Mouse (Mus musculus) limb, embryonic 10.5 days (tissue): ENCODE data around the gene Bdh1. TPM values are rescaled to one million over a fixed set of nuclear protein-coding genes. Genes with fewer than 3 reads are reported as not detected.

Experiments used
- DNase-seq: peaks from one replicate; pipeline ENCODE4 v3.0.0-alpha.2; 2017; ENCODE audit warnings: low spot score
- H3K27ac ChIP-seq: fragments of 300-500 bp; sonication (generic); 2 replicates; pipeline ENCODE4 v1.5.1; 2016; ENCODE audit warnings: mild to moderate bottlenecking
- H3K27me3 ChIP-seq: fragments of 300-500 bp; sonication (generic); 2 replicates; pipeline ENCODE4 v1.6.1; 2016; ENCODE audit warnings: low read depth, mild to moderate bottlenecking; ENCODE audit not compliant: poor library complexity, severe bottlenecking
- H3K36me3 ChIP-seq: fragments of 300-500 bp; sonication (generic); 2 replicates; pipeline ENCODE4 v1.6.1; 2016; ENCODE audit warnings: mild to moderate bottlenecking, moderate library complexity
- H3K4me1 ChIP-seq: fragments of 300-500 bp; sonication (generic); 2 replicates; pipeline ENCODE4 v1.6.1; 2016
- H3K4me3 ChIP-seq: fragments of 300-500 bp; sonication (generic); 2 replicates; pipeline ENCODE4 v1.5.1; 2016; ENCODE audit warnings: mild to moderate bottlenecking, moderate library complexity
- H3K9me3 ChIP-seq: fragments of 300-500 bp; sonication (generic); replicated peaks from 2 replicates; pipeline ENCODE4 v1.6.1; 2016; ENCODE audit warnings: mild to moderate bottlenecking
- WGBS: fragments of 180-500 bp; shearing (Covaris S2); methylation state at CpG from one replicate; pipeline ENCODE4 v1.1.7; 2016; 5-methylcytosine and 5-hydroxymethylcytosine counted together
- polyA plus RNA-seq: library from polyadenylated mRNA; unstranded; fragments of >200 nt; fragmentation: Nextera tagmentation; extraction: Ambion mirVana; gene quantifications from 2 replicates; pipeline ENCODE4 v1.2.1, GENCODE M21; 2016

The Bdh1 gene
- polyA plus RNA-seq, 1 experiment from 2014 or later: 11.4 TPM

GRCm38 (mm10) chr16:31415885-31416450 is 6.1 kb upstream of the Bdh1 start:
- no peaks in the 10 kb centered on the region for H3K36me3 ChIP-seq
- no peaks in the 10 kb centered on the region for H3K27me3 ChIP-seq
- H3K27ac ChIP-seq: no peak overlapping the region
- 58% methylated on average over 9 of the region's 9 CpGs for WGBS
- no peak for DNase-seq
- no peaks in the 10 kb centered on the region for H3K9me3 ChIP-seq
- H3K4me1 ChIP-seq: no peaks in the 10 kb centered on the region
- no peak overlapping the region for H3K4me3 ChIP-seq

GRCm38 (mm10) chr16:31418704-31419103 is 3.4 kb upstream of the Bdh1 start:
- 81% methylated on average over 3 of the region's 3 CpGs for WGBS
- Histone ChIP-seq H3K4me3 (no peak overlapping the region), H3K27me3 (no peaks in the 10 kb centered on the region), H3K9me3 (no peaks in the 10 kb centered on the region), H3K36me3 (no peaks in the 10 kb centered on the region), H3K27ac (no peak overlapping the region), H3K4me1 (no peaks in the 10 kb centered on the region)
- DNase-seq: no peak

GRCm38 (mm10) chr16:31419457-31419856 is 2.6 kb upstream of the Bdh1 start:
- WGBS: 71% methylated on average over 5 of the region's 5 CpGs

GRCm38 (mm10) chr16:31422722-31423121 is 642 bp downstream of the Bdh1 start:
- H3K27ac ChIP-seq: no peak overlapping the region
- no peak overlapping the region for H3K4me3 ChIP-seq
- H3K27me3 ChIP-seq: peaks cover 19% of the 10 kb centered on the region
- no peak for DNase-seq
- H3K4me1 ChIP-seq: no peaks in the 10 kb centered on the region
- H3K9me3 ChIP-seq: no peaks in the 10 kb centered on the region
- 63% methylated on average over 1 of the region's 1 CpGs for WGBS
- H3K36me3 ChIP-seq: no peaks in the 10 kb centered on the region

More at GRCm38 (mm10) chr16:31419457-31419856, 2.6 kb upstream of the Bdh1 start:
- Histone ChIP-seq H3K27ac (no peak overlapping the region), H3K4me1 (no peaks in the 10 kb centered on the region), H3K4me3 (no peak overlapping the region), H3K9me3 (no peaks in the 10 kb centered on the region), H3K36me3 (no peaks in the 10 kb centered on the region), H3K27me3 (no peaks in the 10 kb centered on the region)
- DNase-seq: no peak

GRCm38 (mm10) chr16:31423368-31423767 is 1.3 kb downstream of the Bdh1 start:
- H3K27me3 ChIP-seq: peaks cover 26% of the 10 kb centered on the region
- H3K4me1 ChIP-seq: peaks cover 3% of the 10 kb centered on the region
- no peak overlapping the region for H3K27ac ChIP-seq
- no peak for DNase-seq
- no peaks in the 10 kb centered on the region for H3K9me3 ChIP-seq
- WGBS: 90% methylated on average over 4 of the region's 4 CpGs
- H3K36me3 ChIP-seq: no peaks in the 10 kb centered on the region
- H3K4me3 ChIP-seq: no peak overlapping the region

GRCm38 (mm10) chr16:31424416-31425187 is 2.5 kb downstream of the Bdh1 start:
- no peak for DNase-seq
- no peaks in the 10 kb centered on the region for H3K36me3 ChIP-seq
- H3K4me1 ChIP-seq: peaks cover 14% of the 10 kb centered on the region
- no peak overlapping the region for H3K27ac ChIP-seq
- H3K4me3 ChIP-seq: no peak overlapping the region
- no peaks in the 10 kb centered on the region for H3K9me3 ChIP-seq
- H3K27me3 ChIP-seq: peaks cover 31% of the 10 kb centered on the region
- WGBS: 86% methylated on average over 4 of the region's 4 CpGs

GRCm38 (mm10) chr16:31425508-31425907 is 3.4 kb downstream of the Bdh1 start:
- H3K9me3 ChIP-seq: no peaks in the 10 kb centered on the region
- WGBS: 5% methylated on average over 4 of the region's 4 CpGs
- no peak overlapping the region for H3K4me3 ChIP-seq
- no peaks in the 10 kb centered on the region for H3K36me3 ChIP-seq
- peaks cover 31% of the 10 kb centered on the region for H3K27me3 ChIP-seq
- H3K4me1 ChIP-seq: peaks cover 20% of the 10 kb centered on the region
- DNase-seq: peak; percentile 85
- H3K27ac ChIP-seq: no peak overlapping the region

- Histone ChIP-seq H3K27ac (no peak overlapping the region), H3K36me3 (no peaks in the 10 kb centered on the region), H3K9me3 (no peaks in the 10 kb centered on the region), H3K4me1 (peaks cover 20% of the 10 kb centered on the region), H3K27me3 (peaks cover 37% of the 10 kb centered on the region), H3K4me3 (no peak overlapping the region)
- 86% methylated on average over 6 of the region's 6 CpGs for WGBS
- DNase-seq: no peak
Measured at GRCm38 (mm10) chr16:31426496-31427126, 4.5 kb downstream of the Bdh1 start.

- peak overlapping the region; percentile 59 for H3K4me3 ChIP-seq
- H3K27me3 ChIP-seq: peaks cover 38% of the 10 kb centered on the region
- H3K27ac ChIP-seq: peak overlapping the region; percentile 77
- 5% methylated on average over 11 of the region's 11 CpGs for WGBS
- H3K9me3 ChIP-seq: no peaks in the 10 kb centered on the region
- DNase-seq: no peak
- no peaks in the 10 kb centered on the region for H3K36me3 ChIP-seq
- peaks cover 20% of the 10 kb centered on the region for H3K4me1 ChIP-seq
Measured at GRCm38 (mm10) chr16:31428335-31428674, 6.2 kb downstream of the Bdh1 start.

GRCm38 (mm10) chr16:31428675-31429470 is 6.8 kb downstream of the Bdh1 start:
- Histone ChIP-seq H3K9me3 (no peaks in the 10 kb centered on the region), H3K27ac (peak overlapping the region; percentile 77), H3K4me1 (peaks cover 20% of the 10 kb centered on the region), H3K36me3 (no peaks in the 10 kb centered on the region), H3K27me3 (peaks cover 38% of the 10 kb centered on the region), H3K4me3 (peak overlapping the region; percentile 59)
- under 1% methylated on average over 65 of the region's 65 CpGs for WGBS
- peak; percentile 75 for DNase-seq

- DNase-seq: peak; percentile 91
- peaks cover 20% of the 10 kb centered on the region for H3K4me1 ChIP-seq
- H3K27ac ChIP-seq: peak overlapping the region; percentile 77
- H3K4me3 ChIP-seq: peak overlapping the region; percentile 59
- peaks cover 38% of the 10 kb centered on the region for H3K27me3 ChIP-seq
- H3K36me3 ChIP-seq: no peaks in the 10 kb centered on the region
- WGBS: under 1% methylated on average over 49 of the region's 49 CpGs
- no peaks in the 10 kb centered on the region for H3K9me3 ChIP-seq
Measured at GRCm38 (mm10) chr16:31429471-31430155, 7.5 kb downstream of the Bdh1 start.

- no peak overlapping the region for H3K4me3 ChIP-seq
- H3K27me3 ChIP-seq: peaks cover 10% of the 10 kb centered on the region
- 82% methylated on average over 12 of the region's 12 CpGs for WGBS
- H3K36me3 ChIP-seq: no peaks in the 10 kb centered on the region
- H3K4me1 ChIP-seq: peaks cover 21% of the 10 kb centered on the region
- no peak for DNase-seq
- no peaks in the 10 kb centered on the region for H3K9me3 ChIP-seq
- H3K27ac ChIP-seq: no peak overlapping the region
Measured at GRCm38 (mm10) chr16:31433466-31434110, 11.5 kb downstream of the Bdh1 start.
